Mouse (Mus musculus) brown adipose tissue, adult 24 weeks (tissue): ENCODE results near the gene Slf2. TPM values are rescaled to one million over a fixed set of nuclear protein-coding genes. Genes with fewer than 3 reads are reported as not detected.

ENCODE experiments used
- H3K27ac ChIP-seq: fragments of 200-500 bp; replicated peaks from 2 replicates; pipeline ENCODE4 v1.5.1; 2012; ENCODE audit warnings: low read depth, mild to moderate bottlenecking, low read length
- H3K4me1 ChIP-seq: fragments of 200-500 bp; 2 replicates; pipeline ENCODE4 v1.6.1; 2012; ENCODE audit warnings: low read length, mixed read lengths; ENCODE audit not compliant: control insufficient read depth, insufficient read depth, insufficient read length
- H3K4me3 ChIP-seq: fragments of 200-500 bp; 2 replicates; pipeline ENCODE4 v1.5.1; 2012; ENCODE audit warnings: low read depth, mild to moderate bottlenecking, low read length, moderate library complexity; ENCODE audit not compliant: insufficient read depth
- polyA plus RNA-seq: library from polyadenylated mRNA; stranded (reverse); fragments of >200 nt; gene quantifications from 2 replicates; pipeline ENCODE4 v1.2.4, GENCODE M21; 2012; ENCODE audit not compliant: missing spikeins, insufficient read depth, insufficient read length

Slf2 gene
- polyA plus RNA-seq, 1 experiment = 6.2 TPM

DNA sequence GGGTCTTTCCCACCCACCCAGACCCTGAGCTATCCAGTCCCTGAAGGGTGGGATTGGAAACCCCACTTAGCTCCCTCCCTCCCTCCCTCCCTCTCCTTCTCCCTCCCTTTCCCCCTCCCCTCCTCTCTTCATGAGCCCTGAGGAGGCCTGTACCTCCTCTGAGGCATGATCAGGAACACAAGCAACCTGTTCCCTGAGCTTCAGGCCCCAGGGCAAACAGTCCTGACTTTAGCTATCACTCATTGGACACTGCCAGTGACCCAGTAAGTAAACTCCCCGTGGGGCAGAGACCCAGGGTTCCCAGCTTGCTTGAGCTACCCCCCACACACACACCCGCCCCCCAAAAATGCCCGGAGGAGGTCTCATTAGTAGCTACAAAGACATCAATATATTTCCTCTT lies 29.9 kb upstream of the Slf2 start:
- Histone ChIP-seq H3K27ac (no peak overlapping the region), H3K4me3 (no peak overlapping the region), H3K4me1 (peaks cover 2% of the 10 kb centered on the region; the same call in 1 of the 2 replicates)

DNA sequence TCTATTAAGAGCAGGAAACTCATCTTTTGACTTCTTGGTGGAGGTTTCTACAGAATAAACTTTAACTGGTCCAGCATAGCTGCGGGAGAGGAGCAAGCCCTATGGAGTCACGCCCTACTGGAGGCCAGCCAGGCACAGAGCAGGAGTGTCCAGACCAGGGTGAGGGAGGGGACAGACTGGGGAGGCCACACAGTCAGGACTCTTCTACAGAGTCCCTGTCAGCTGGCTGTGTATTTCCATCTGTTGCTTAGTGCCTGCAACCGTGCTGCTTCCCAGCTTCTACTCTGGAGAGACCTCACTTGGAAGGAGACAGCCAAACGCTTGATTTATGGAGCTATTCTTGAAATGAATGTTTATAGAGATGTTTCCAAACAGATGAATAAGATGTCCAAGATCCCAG lies 28.6 kb upstream of the Slf2 start:
- Histone ChIP-seq H3K27ac (no peak overlapping the region), H3K4me3 (no peak overlapping the region), H3K4me1 (peaks cover 2% of the 10 kb centered on the region; the same call in 1 of the 2 replicates)

DNA sequence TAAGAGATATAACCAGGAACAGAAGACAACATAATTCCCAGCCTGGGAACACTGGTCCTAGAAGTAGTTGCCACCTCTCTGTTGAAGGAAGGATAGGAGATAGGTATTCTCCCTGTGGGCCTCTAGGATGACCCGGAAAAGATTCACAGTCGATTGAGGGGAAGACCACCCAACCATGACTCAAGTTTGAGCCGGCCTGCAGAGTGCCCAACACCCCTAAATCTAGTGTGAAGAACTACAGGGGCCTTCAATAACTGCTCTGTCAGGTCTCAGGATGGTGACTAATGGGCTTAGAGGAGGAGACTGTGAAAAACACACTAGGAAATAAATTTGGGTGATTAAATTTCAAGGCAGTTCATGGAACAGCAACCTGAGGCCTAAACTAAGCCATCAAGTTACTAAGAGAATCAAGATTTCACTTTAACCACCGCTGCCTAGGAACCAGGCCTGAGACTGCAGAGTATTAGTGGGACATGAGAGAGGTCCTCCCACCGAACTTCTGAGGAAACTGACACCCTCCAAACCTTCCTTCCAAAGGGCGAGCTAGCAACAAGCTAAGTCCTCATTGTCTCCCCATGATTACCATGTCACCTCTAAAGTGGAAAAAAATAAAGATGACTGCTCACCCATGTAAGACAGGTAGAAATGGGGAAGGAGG lies 27.5 kb upstream of the Slf2 start:
- Histone ChIP-seq H3K4me3 (no peak overlapping the region), H3K4me1 (peaks cover 6% of the 10 kb centered on the region; the same call in 1 of the 2 replicates), H3K27ac (no peak overlapping the region)

DNA sequence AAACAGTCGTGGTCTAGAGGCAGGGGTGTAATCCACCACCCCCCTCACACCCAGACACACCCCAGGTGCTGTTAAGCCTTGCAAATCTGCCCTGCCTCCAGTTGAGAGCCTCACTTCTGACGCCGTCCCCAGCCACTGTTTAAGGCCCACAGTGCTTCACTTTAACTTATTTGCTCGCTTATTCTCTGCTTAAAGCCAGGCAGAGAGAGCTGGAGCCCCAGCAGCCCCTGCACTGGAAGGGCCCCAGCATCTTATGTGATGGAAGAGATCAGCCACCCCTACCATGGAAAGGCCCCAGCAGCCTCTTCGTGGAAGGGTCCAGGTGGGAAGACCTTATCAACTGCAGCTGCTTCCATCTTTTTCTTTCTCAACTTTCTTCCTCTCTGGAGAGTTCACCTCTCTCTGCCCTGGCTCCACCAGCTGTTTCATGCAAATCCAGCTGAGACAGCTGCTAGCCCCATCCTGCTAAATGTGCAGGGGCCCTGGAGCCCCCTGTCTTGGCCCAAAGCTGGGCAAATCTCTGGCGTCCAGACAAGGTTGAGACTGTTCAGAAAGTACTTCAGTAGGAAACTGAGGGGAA lies 26.7 kb upstream of the Slf2 start:
- Histone ChIP-seq H3K27ac (no peak overlapping the region), H3K4me3 (no peak overlapping the region), H3K4me1 (peaks cover 6% of the 10 kb centered on the region; the same call in 1 of the 2 replicates)

DNA sequence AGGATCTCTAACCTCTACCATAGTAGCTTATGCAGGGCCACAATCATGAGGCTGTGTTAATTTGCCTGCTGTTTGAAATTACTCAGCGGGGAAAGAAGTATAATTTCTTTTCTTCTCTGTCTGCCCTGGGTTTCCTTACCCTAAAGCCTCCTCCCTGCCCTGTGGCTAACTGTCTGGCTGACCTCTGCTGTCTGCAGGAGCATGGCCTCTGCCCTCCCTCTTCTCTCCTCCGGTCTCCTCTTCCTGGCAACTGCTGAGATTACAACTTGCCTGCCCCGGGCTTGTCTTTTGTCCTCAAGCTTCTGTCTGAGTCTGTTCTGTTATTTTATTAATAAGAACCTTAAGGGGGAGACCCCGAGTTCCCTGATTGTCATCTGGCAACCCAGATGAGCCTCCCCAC lies 25.6 kb upstream of the Slf2 start:
- Histone ChIP-seq H3K27ac (no peak overlapping the region), H3K4me1 (peaks cover 6% of the 10 kb centered on the region; the same call in 1 of the 2 replicates), H3K4me3 (no peak overlapping the region)

DNA sequence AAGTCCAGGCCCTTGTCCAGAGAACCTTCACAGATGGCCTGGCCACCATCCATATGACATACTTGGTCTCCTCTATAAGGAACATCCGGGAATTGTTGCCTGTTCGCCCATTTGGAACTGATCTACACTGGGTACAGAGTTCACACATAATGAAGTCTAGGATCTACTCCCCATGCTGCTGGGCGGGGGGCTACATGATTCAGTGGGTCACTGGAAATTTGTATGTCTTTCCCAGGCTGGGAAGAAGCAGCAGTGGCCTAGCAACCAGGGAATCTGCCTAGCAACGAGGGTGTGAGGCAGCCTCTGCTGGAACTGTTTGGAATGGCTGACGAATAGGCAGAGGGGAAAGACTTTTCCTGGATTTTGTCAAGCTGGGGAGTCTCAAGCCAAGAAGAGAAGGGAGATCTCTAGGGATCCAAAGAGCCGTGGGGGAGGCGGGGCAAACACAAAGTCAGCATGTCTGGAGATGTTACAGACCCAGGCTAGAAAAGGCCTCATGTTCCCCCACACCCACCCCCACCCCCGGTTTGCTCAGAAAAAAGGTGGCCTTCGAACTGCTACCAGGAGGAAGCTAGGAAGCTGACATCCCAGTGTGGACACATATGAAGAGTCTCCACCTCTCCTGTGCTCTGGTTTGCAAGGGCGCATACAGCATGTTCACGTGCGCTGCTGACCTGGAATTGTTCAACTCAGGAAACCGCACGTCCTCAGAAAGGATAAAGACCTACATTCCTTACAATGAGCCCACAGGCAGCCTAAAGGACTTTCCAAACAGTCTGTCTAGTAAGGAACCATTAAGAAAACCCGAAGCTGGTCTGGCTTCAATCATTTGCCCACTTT lies 22.9 kb upstream of the Slf2 start:
- Histone ChIP-seq H3K27ac (peak overlapping the region; percentile 86), H3K4me3 (no peak overlapping the region)

DNA sequence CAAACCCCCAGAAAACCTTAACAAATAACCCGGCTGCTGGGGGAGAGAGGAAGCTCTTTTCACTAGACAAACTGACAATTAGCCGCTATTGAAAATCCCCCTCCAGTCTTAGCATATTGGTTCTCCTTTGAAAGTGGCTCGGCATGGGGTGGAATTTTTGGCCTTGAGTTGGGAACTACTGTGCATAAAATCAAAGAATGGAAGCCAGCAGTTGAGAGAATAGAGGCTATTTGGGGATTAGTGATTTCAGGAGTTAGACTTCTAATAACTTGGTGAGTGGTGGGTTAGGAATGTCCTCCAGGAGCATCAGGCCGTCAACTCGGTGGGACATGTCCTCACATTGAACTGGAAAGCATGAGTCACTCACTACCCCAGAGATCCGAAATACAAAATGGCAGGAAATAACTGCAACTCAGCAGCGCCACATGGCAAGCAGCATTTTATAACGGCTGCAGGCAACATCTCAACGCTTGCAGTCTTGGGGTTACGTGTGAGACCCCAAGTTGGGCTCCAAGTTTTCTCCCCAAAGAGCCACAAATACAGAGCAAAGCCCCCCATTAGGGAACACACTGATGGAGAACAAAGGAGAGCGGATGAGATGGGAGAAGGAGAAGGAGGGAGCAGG lies 22.0 kb upstream of the Slf2 start:
- Histone ChIP-seq H3K4me1 (peaks cover 6% of the 10 kb centered on the region; the same call in 1 of the 2 replicates), H3K27ac (peak overlapping the region; percentile 86), H3K4me3 (no peak overlapping the region)

More for the DNA sequence above, 22.9 kb upstream of the Slf2 start:
- H3K4me1 ChIP-seq = peaks cover 6% of the 10 kb centered on the region; the same call in 1 of the 2 replicates

DNA sequence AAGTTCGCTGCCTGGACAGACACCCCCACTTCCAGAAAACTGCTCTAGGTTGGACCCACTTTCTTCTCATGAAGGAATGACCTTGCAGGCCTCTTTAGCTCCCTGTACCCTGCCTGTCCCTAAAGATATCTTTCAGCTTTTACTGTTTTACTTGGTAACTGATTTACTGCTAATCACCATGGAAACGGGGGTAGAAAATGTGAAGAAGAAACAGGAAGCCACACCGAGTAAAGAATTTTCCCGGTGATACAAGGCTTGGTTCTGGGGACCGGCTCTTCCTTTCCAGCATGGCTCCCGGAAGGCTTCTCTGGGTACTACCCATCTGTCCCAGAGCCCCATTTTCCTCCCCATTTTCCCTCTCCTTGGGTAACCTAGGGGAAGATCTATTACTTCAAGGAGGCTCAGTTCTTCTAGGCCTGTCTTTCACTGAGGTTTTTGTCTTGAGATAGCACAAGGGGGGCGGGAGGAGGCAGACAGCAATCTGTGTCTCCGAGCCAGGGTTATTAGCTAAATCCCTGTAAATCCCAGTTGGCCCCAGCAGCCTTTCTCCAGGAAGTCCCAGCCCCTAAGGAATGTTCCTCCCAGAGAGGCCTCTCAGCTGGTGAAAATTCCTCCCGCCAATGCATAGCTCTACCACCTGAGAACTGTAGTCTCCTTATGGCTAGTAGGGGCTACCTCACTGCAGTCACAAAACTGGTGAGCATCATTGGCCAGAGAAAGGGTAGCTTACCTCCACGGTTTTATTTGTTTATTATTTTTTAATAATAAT lies 16.3 kb upstream of the Slf2 start:
- Histone ChIP-seq H3K4me1 (no peaks in the 10 kb centered on the region), H3K27ac (no peak overlapping the region), H3K4me3 (no peak overlapping the region)

DNA sequence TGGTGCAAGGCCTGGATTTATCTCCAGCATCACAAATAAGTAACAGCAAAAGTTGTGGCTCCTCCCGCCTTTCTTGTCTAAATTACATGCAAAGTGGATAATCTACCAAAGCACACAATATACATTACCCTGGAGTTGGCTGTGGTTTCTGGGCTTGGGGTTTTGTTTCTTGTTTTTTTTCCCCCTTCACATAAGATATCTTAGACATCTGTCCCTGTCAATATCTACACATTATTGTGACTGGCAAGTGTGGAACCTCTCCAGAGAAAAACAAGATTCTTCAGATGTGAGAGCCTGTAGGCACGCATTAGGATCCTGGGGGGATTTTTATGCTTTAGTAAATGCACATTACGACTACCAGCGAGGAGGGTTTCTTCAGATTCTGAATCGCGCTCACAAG lies 12.8 kb upstream of the Slf2 start:
- Histone ChIP-seq H3K27ac (no peak overlapping the region), H3K4me1 (no peaks in the 10 kb centered on the region), H3K4me3 (no peak overlapping the region)

DNA sequence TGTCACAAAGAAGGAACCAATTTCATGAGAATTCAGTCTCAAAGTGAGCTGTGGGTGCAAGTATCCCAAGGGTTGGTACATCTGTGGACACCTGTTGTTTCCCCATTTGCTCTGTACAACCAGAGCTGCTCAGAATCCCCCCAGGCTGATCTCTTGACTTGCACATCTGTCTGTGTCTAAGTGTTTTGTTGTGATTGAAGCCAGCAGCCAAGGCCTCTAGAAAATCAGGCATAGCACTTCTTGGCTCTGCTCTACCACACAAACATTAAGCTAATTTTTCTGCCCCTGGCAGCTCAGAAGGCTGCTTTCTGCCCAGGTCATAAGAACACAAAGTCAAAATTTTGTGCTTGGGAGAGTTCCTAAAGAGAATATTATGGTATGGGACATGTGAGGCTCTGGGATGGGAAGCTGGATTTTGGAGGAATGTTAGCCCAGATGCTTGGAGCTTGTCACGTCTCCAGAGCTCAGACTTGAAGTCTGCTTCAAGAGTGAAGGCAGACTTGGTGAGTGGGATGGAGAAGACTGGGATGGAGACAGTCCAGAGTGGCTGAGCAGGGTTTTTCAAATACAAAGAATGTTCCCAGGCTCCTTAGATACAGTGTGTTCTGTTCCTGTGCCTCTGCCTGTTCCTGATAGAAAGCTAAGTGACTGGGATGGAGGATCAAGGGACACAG lies 9.3 kb upstream of the Slf2 start:
- H3K4me1 ChIP-seq = no peaks in the 10 kb centered on the region
- H3K4me3 ChIP-seq = no peak overlapping the region
- H3K27ac ChIP-seq = no peak overlapping the region

DNA sequence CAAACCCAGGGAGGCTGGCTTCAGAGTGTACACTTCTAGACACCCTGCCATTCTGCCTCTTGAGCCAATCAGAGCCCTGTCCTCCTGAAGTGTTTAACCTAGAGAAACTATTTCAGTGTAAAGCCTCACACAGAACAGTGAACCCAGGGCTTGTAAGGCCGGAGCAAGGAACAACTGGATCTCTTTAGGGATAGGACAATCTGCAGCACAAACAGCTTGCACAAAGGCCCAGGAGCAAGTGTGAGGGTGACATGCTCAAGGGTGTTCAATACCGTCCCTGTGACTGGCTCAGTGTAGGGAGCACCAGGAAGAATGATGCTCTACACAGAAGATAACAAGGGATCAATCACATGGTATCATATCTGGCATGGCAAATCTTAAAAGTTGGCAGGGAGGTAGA lies 8.4 kb upstream of the Slf2 start:
- Histone ChIP-seq H3K27ac (no peak overlapping the region), H3K4me1 (no peaks in the 10 kb centered on the region), H3K4me3 (no peak overlapping the region)

DNA sequence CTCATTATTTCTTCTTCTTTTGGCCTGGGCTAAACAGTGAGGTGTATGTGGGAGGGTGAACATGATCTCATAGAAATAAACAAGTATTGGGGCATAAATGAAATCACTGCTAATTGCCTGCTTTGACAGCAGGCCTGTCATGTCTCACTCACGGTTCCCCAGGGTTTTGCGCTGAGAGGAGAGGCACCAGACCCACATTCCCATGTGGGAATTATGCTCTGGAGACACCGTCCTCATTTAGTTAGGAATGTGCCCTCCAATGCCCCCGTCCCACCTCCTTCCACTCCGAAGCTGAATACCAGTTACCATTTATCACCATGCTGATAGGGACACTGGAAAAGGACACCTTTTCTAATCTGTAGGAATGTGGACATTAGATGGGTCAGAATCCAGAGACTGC lies 6.3 kb upstream of the Slf2 start:
- H3K27ac ChIP-seq = no peak overlapping the region
- H3K4me1 ChIP-seq = no peaks in the 10 kb centered on the region
- no peak overlapping the region for H3K4me3 ChIP-seq

DNA sequence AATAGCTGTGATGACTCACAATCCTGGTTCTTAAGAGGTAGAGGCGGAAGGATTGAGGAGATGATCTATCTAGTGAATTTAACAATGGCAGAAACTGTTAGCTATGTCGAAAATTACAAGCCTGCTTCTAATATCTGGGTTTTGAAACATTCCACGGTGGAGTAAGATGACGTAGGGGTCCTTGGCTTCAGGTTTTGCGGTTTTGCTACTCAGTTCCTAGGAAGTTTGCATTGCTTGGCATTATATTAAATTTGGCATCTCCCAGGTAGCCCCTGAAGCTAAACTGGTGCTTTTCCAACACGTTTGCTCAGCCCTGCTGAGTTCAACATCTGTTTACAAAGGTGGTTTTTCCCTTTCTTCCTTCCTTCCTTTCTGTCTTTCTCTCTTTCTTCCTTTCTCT lies 4.2 kb upstream of the Slf2 start:
- no peak overlapping the region for H3K27ac ChIP-seq

DNA sequence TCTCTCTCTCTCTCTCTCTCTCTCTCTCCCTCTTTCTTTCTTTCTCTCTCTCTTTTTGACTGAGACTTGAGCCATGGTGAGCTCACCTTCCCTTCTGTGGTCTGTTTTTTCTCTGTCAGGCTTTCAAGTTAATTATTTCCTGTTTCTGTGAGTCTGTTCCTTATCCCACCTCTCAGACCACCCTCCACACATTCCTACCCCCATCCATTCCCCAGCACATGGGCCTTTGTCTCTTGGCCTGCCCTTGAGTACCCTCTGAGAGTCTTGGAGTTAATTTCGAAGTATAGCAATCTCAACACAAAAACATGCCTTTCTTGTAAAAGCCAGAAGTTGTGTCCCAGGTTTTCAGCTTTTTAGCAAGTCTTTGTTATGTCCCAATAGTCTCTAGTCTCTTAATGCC lies 3.7 kb upstream of the Slf2 start:
- no peak overlapping the region for H3K27ac ChIP-seq
- H3K4me3 ChIP-seq = no peak overlapping the region
- 0 out of 2 replicates have a peak, but pooled peaks cover 2% of the 10 kb centered on the region for H3K4me1 ChIP-seq

More for the DNA sequence above, 4.2 kb upstream of the Slf2 start:
- no peaks in the 10 kb centered on the region for H3K4me1 ChIP-seq
- H3K4me3 ChIP-seq = no peak overlapping the region
